Mouse (Mus musculus) thymus, postnatal 25 days (tissue): ENCODE data around the gene Meis2.

Source experiments
- DNase-seq: peaks from one replicate; pipeline ENCODE4 v3.0.0; 2022

Gene Meis2

DNA sequence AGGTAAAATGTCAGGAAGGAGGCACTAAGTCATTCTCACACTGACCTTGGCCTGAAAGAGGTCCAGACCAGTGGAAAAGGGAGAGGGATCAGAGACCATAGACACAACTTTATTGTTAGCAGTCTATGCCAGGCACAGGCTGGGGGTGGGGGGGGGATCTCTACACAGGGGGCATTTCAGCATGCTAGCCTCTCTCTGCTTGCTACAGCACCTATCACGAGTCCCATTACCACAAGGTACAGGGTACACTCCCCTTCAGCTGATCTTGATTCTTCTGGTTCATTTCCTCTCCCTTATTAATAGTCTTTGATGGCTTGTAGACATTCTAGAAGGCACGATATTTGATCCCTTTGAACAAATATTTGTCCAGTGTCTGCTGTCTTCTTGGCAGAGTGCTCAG lies 174.9 kb downstream of the Meis2 start:
- DNase-seq = no peak

DNA sequence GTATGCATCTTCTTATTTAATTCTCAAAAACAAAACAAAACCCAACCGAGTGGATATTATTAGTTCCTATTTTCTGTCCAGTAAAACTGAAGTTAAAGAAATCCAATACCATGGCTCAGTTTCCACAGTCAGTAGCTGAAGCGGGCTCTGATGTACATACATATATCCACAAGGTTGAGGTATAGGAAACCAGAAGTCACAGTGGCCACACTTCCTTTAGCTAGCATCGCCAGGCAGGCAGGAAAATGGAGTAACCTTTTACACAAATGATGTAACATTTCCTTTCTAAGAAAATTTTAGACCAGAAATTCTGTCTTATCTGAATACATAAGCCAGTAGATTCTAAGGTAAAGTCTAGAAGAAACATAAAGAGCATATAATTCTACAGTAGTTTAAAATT lies 175.6 kb downstream of the Meis2 start:
- no peak for DNase-seq

DNA sequence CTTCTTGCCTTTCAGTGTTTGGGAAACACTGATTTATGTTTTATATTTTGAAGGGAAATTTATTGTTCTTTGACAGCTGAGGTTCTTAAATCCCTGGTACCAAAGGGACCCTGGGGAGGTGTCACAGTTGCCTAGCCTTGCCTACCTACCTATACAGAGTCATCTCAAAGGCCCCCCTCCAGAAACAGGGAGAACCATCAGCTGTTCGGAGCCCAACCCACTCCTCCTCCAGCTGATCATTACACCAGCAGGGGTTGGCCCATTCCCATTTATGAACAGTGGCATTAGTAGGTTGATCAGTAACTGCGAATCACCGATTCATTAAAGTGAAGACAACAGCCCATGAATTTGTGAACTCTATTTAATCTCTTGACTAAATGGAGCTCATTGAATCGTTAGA lies 176.4 kb downstream of the Meis2 start:
- no peak for DNase-seq

DNA sequence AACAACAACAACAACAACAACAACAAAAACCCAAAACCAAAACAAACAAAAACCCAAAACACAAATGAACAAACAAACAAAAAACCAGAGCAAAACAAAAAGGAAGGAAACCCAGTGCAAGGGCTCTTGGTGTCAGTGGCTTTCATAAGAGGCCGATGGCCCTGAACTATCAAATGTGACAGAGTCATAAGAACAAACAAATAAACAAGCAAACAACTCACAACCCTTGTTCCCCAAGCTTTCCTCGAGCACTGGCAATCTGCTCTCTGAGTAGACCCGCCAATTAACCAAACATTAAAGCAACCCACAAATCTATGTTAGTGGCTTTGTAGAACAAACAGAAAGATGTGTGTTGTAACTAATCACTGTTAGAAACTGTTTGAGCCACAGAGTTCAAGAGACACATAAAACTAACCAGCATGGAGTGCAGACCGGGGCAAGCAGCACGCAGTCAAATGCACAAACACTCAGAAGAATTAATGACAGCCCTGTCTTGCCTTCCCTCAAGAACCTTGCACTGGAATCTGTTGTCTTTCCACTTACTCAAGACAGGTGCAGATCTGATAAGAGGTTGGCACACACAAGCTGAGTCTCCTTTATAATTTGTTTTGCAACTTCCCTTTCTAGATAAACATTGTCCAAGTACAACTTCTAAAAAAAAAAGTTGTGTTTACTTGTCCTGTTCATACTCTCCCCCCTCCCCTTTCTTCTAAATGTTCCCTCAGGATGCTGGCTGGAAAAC lies 177.1 kb downstream of the Meis2 start:
- DNase-seq = no peak

DNA sequence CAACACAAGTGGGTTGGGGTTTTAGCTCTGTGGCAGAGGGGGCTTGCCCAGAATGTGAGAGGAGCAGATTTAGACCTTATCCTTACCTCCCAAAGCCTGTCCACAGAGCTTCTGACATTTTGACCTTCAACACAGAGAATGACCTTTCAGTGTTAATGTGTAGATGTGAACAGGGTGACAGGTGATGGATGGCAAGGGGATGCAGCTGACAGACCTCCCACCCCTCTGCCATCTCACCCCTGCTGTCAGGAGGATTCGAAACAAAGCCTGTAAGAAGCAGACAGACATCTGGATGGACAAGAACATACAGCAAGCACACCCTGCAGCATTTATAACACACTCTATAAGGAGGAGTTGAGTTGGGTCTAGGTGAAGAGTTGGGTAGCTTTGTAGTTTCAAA lies 178.0 kb downstream of the Meis2 start:
- no peak for DNase-seq

DNA sequence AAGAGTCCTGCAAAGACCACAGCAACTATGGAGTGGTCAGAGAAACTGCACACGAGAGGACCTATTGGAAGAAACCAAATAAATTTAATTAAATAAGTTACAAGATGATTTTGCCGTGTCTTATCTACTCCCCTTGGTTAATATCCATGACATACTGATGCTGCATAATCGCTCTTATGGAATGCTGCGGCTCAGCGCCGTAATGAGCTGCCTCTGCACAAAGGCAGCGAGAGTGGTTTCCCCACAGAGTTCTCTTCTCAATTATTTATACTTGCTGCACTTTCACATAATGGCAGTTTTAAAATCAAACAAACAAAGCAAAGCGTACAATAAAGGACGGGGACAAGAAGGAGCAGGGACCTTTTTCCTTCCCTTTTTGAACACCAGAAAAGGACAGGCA lies 181.5 kb downstream of the Meis2 start:
- no peak for DNase-seq

DNA sequence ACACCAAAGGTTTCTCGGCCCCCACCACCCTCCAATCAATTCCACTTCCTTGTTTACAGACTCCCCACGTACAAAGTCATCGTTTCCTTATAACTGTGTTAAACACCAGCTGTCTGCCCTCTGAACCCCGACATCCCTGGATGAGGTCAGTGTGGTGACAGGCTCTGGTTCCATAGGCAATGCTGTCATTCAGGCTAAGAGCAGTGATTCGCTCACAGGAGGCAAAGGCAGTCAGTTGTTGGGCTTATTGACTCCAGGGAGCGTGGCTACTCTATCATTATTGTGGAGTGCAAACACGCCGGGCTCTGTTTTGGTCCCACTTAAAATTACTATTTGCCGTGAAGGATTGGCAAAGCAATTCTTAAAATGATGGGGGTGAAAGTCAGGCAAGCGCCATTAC lies 182.1 kb downstream of the Meis2 start:
- DNase-seq = no peak

DNA sequence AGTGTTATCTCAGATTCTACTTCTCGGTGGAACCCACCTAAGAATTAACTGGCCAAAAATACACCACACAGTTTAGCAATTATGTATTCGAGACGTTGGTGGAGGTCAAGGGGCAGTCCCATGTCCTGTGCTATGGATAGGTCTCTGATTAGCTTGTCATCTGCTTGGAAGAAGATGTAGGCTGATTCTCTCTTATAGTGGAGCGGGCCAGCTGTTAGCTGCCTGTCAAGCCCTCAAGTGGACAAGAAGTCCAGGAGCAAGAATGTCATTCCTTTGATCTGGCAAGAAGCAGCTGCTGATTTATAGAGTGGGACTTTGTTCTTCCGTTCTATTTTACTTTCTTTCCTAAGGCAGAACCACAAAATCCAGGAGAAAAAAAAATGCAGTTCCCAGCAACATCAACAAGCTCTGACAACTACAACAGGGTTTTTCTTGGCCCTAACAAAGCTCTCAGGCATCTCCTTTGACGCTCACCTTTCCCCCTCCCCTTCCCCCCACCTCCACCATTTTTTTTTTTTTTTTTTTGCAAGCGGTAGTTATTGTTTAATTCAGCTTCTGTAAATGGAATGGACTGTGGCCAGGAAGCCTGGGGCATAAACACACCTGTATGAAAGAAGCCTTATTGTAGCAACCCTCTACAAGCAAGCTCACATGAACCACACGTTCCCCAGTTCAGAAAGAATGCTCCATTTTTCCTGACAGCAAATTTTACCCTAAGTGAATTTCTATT lies 189.7 kb downstream of the Meis2 start:
- DNase-seq = no peak

DNA sequence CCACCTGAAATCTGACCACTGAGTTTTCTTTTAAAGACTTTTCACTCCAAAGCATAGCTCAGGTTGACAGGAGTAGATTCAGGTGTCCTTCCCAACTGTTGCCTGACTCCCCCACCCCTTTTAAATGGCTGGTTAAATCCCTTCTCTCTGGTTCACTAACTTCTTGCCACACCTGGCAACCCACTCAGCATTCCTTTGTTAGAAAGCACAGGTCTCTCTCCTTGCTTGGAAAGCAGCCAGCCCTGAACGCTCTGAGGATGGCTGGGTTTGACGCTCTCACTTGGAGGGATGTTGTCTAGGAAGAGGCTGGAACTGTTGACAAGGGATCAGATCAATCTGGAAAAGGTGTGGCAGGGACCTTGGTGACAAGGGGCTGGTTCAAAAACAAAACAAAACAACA lies 192.8 kb downstream of the Meis2 start:
- DNase-seq = no peak

DNA sequence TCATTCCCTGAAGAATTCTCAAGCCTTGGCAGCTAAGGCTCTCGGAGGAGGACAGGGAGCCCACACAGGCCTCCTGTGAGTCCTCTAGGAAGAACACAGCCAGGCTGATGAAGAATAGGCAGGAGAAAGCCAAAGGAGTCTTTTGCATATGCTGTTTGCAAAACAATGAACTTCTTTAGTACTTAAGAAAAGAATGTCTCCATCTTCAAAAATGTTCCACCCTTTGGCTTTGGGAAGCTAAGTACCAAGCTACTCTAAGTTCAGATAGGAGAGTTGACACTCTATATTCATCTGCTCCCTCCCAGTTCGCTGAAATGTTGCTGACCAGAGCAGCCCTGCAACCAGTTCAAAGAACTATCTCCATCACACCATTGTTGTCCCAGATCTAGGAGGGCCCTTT lies 195.7 kb downstream of the Meis2 start:
- DNase-seq = no peak

DNA sequence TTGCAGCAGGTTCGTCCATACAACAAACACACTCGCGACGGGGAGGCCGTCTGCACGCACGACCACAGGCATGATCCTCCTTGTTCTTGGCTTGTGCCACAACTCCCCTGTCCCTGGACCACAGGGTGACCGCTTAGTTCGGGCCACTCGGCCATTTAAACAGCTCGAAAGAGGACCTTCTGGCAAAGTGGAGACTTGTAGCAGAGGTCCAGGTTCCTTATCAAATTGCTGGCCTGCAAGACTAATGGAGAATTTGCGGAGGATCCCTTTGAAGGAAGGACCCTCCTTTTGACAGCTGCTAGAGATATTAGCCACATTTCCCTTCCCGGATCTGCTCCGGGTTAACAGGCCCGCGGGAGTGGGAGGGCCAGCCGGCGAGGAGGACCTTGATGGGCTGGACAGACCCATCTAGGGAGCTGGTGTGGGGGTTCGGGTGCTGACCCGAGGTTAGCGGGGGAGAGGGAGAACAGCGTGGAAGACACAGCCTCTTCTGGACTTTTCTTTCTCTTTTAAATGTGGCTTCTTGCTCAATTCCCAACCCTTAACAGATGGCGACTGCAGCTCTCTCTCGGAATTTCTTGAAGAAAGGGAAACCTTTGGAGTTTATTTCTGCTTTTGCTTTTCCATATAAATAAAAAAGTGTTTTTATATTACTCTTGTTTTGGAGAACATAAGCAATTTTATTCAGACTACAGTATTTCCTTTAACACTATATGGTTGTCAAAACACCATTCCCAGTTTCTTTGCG lies 204.9 kb downstream of the Meis2 start:
- DNase-seq = no peak

DNA sequence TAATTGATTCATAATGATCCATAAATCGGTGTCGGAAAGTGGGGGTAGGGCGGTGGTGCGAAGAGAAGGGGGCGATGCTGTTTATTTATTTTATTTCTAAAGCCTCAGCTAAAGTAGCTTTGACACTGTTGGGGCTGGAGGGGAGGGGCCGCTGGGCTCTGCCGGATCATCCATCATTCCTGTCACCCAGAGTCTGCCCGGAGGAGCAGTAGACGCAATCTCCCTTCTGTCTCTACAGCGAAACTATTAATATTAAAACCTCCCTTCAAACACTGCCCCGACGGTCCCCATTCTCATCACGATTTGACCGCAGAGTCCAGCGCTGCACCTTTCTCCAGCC lies 205.5 kb downstream of the Meis2 start:
- DNase-seq = no peak

DNA sequence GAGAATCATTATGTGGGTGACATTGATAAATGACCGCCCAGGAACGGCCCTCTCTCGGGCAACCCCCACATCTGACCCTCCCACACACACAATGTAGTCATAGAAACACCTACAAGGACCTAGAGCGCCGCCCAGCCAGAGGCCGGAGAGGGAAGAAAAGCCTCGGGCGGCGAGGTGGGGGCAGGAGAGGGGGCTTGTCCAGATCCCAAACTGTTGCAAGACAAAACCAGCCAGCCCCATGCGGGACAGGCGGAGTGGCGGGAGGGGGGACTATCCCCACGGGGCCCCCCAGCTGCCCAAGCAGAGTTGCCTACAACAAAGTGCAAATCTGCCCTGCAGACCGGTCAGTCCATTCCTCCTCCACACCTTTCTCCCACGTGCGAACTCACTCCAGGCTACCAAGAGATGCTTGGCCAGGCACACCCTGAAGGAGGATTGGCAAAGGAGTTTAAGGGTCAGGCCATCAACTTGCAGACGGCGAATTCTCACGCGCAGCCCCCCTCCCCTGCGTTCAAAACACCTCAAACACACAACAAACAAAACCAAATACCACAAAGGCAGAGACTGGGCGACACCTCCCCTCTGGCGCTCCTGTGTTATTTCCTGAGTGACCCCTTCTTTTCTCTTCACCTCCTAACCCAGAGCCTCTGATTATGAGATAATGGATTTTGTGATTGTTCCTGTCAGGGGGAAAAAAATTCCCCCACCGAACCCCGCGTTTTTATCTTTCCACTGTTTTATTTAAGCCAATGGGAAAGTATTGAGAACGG lies 206.1 kb downstream of the Meis2 start:
- DNase-seq = no peak

DNA sequence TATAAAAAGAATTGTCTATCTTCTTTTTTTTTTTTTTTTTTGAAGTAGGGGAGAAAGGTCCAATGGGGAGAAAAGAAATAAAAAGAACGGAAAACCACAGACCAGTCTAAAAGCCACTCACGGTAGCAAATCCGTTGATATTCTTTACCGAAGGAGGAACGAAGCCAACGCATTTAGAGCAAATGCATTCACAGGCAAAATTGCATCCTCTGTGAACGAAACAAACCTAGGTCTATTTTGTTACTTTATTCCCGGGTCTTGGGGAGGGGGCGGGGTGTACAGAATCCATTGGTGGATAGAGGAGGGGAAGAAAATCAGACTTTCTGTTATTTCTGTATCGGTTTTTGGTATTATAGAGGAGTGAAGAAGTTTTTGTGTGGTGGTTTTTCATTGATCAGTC lies 206.7 kb downstream of the Meis2 start:
- no peak for DNase-seq

DNA sequence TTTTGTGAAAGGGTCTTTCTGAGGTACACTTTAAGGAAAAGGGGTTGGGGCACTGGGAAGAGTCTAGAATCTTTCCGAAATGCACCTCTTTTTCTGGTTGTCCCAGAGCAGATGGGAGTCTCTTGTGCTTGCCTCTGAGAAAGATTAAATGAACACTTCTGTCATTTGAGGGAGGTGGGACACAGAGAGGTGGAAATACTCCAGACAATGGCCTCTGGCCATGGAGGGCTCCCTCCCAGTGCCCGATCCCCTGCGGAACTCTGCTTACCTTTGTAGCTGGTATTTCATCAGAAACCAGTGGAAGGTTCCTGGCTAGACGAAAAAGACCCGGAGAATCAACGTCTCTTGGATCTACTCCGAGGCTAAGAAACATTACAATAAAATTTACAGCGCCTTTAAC lies 207.4 kb downstream of the Meis2 start:
- no peak for DNase-seq

DNA sequence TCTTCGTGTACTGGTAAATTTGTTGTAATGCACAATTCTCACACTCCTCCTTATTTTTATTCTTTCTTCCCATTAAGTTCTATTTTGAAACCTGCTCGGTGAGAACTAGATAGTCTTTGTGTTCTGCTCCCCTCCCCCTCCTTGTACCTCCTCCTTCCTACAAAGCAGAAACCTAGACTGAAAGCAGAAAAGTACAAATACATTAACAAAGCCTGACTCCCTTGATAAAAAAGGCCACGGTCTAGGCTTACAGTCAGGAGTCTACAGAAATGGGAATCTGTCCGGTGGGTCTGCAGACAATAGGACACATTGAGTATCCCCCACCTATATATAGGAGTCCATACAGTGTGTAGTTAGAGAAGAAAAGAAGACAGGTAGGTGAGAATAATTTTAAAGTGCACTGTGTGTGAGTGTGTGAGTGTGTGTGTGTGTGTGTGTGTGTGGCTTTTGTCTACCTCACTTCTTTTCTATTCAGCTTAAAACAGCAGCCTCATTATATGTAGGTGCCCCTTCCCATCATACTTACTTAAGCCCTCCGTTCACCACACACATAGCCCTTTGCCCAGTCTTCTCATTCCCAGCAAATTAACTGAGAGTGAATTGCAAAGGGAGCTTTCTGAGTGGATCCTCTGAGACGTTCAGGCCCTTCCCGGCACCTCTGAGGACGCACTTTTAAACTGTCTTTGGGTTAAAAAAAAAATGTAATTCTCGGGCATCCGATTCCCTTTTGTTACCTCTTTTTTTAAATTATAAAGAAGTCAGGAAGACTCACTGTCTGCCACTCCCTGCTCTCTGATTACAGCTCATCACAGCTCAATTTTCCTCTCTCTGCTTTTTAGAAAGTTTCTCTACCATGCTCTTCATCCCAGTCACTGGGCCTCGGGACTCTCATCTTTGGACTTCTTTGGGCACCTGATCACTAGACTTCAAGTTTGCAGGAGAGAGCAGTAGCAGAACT lies 208.2 kb downstream of the Meis2 start:
- DNase-seq = no peak

DNA sequence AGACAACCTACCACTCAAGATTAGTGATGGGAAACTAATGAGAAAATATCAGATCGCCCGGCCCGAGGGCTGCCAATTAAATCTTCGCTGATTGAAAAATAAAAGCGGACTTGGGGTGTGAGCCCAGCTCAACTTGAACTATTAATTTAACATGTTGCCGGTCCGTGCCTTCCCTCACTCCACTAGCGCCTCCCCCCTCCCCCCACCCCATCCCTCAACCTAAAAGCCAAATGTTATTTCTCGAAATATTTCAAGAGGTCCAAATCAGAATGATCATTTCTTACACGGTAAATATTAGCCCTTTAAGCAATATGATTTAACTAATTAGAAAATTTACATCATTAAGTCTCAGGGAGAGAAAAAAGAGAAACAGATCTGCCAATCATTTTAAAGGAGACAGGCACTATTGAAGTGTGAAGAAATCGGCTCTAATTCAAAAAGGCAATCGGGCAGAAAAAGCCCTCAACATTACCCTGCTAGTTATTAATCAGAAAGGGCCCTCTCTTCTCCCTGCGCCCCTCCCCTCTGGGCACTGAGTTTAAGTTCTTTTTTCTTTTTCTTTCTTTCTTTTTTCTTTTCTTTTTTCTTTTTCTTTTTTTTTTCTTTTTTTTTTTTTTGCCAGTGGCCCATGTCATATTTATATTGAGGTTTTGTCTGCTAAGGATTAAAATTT lies 209.1 kb downstream of the Meis2 start:
- DNase-seq = no peak

DNA sequence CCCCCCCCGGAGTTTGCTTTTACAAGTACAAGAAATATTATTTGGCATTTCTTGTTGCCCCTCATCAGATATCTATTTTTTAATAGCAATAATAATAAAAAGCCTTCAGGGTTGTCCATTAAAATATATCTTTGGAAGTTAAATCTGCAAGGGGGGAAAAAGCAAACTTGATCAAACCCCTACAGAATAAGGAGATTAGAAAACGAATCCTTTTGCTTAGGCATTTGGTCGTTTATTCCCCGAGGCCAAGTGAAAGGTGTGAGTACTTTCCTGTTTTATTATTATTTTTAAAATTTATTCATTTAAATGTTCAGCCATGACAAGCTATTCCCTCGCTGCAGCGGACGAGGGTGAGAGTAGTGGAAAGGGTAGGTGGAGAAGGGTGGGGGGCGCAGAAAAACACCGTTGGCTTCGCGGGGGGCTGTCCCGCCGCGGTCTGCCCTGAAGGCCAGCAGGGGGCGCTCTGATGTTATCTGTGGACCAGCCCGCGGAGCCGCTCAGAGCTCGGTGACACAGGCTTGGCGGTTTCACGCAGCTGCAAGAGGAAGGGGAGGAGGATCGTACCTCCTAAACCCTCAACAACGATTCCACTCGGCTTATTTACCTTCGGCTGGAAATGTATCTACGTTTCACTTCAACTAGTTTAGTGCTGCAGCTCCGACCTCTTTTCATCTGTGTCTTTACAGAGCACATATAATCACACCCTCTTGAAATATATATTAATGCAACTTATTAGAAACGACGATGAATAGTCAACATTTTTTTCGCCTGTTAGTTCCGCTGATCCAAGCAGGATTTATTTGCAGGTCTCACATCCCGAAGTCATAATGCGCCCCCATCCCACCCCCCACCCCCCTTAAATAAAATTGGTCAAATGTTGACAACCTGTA lies 209.9 kb downstream of the Meis2 start:
- peak; percentile 58 for DNase-seq

DNA sequence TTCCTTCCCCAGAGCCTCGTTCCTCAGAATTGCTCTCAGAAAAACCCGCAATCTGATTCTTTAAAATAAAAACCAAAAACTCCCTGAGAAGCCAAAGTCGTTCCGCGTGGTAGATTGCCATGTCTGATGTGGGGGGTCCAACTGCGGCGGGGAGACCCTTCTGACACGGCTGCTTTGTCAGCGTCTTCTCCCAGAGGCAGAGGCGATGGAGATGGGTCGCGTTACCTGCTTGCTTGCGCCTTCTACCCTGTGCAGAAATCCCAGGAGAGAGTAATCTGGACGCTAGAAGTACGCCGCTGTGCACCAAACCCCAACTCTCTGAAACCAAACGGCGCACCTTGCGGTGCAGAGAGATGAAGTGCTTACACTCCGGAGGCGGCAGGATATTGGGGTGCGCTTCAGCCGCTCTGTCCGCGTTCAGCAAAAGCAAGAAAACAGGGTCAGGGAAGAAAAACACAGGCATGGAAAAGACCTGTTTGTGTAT lies 210.8 kb downstream of the Meis2 start:
- DNase-seq = no peak
